Mouse (Mus musculus): ENCODE results near the gene Ets2. TPM values are rescaled to one million over a fixed set of nuclear protein-coding genes. Genes with fewer than 3 reads are reported as not detected.
"Not testable (repeated sequence)": the region's sequence is repeated elsewhere in the genome, so short reads cannot be mapped to it uniquely, and the experiment has no call there.

The Ets2 gene
- total and polyA plus RNA-seq, 3 experiments = 47.2 to 70.6 (median 50.3) TPM

GRCm38 (mm10) chr16:95705771-95706170 is 3.9 kb downstream of the Ets2 start:
- TF ChIP-seq EP300 (IDR thresholded peaks at IDR 0.05; ENCODE audit: insufficient read depth, low read depth, low read length) = no peak
- TF ChIP-seq CTCF (IDR thresholded peaks at IDR 0.05) = no peak
- no peak for TF ChIP-seq POLR2A (IDR thresholded peaks at IDR 0.05; ENCODE audit: insufficient read depth, low read depth, low read length)
- H3K79me2 ChIP-seq (replicated peaks; ENCODE audit: control insufficient read depth, insufficient read depth, low read length) = peaks cover 12% of the 10 kb centered on the region
- no peak for DNase-seq
- H3K4me3 ChIP-seq = peak overlapping the region; percentile 92
- intact Hi-C loops (cut with DNase I) = no loop called here
- no peaks in the 10 kb centered on the region for H3K27me3 ChIP-seq (ENCODE audit: control insufficient read depth, insufficient read depth, low read length)
- 46% methylated on average over 6 of the region's 6 CpGs for WGBS
- peak overlapping the region; percentile 63 for H3K9ac ChIP-seq (ENCODE audit: low read depth, low read length)
- peaks cover 34% of the 10 kb centered on the region for H3K36me3 ChIP-seq (ENCODE audit: control insufficient read depth, insufficient read depth, low read length)
- H3K27ac ChIP-seq = peak overlapping the region; percentile 100
- peaks cover 21% of the 10 kb centered on the region for H3K4me1 ChIP-seq (ENCODE audit: control insufficient read depth, insufficient read depth, low read length)

- Histone ChIP-seq H3K27ac (peak overlapping the region; percentile 75), H3K36me3 (ENCODE audit: control insufficient read depth, insufficient read depth, low read length) (peaks cover 34% of the 10 kb centered on the region), H3K27me3 (ENCODE audit: control insufficient read depth, insufficient read depth, low read length) (no peaks in the 10 kb centered on the region), H3K4me3 (peak overlapping the region; percentile 41), H3K9ac (ENCODE audit: low read depth, low read length) (peak overlapping the region; percentile 52), H3K79me2 (replicated peaks; ENCODE audit: control insufficient read depth, insufficient read depth, low read length) (peaks cover 7% of the 10 kb centered on the region), H3K4me1 (ENCODE audit: control insufficient read depth, insufficient read depth, low read length) (peaks cover 18% of the 10 kb centered on the region)
- TF ChIP-seq POLR2A (IDR thresholded peaks at IDR 0.05; ENCODE audit: insufficient read depth, low read depth, low read length) (0 out of 2 replicates have a peak, but pooled peaks have one; percentile 22), EP300 (IDR thresholded peaks at IDR 0.05; ENCODE audit: insufficient read depth, low read depth, low read length) (no peak), CTCF (IDR thresholded peaks at IDR 0.05) (no peak)
- 14% methylated on average over 21 of the region's 21 CpGs for WGBS
- intact Hi-C loops (cut with DNase I) = no loop called here
- peak; percentile 39 to 52 for DNase-seq
These were observed 6.5 kb downstream of the Ets2 start for GRCm38 (mm10) chr16:95708211-95709004.

GRCm38 (mm10) chr16:95709175-95709574 is 7.3 kb downstream of the Ets2 start:
- peak overlapping the region; percentile 47 for H3K27ac ChIP-seq
- H3K36me3 ChIP-seq (ENCODE audit: control insufficient read depth, insufficient read depth, low read length) = peaks cover 39% of the 10 kb centered on the region
- TF ChIP-seq EP300 (IDR thresholded peaks at IDR 0.05; ENCODE audit: insufficient read depth, low read depth, low read length) (no peak), POLR2A (IDR thresholded peaks at IDR 0.05; ENCODE audit: insufficient read depth, low read depth, low read length) (no peak), CTCF (IDR thresholded peaks at IDR 0.05) (no peak)
- WGBS = 29% methylated on average over 4 of the region's 4 CpGs
- H3K4me1 ChIP-seq (ENCODE audit: control insufficient read depth, insufficient read depth, low read length) = peaks cover 17% of the 10 kb centered on the region
- peaks cover 7% of the 10 kb centered on the region for H3K79me2 ChIP-seq (replicated peaks; ENCODE audit: control insufficient read depth, insufficient read depth, low read length)
- no peaks in the 10 kb centered on the region for H3K27me3 ChIP-seq (ENCODE audit: control insufficient read depth, insufficient read depth, low read length)
- peak overlapping the region; percentile 41 for H3K4me3 ChIP-seq
- intact Hi-C loops (cut with DNase I) = no loop called here
- DNase-seq = no peak
- no peak overlapping the region for H3K9ac ChIP-seq (ENCODE audit: low read depth, low read length)

DNA sequence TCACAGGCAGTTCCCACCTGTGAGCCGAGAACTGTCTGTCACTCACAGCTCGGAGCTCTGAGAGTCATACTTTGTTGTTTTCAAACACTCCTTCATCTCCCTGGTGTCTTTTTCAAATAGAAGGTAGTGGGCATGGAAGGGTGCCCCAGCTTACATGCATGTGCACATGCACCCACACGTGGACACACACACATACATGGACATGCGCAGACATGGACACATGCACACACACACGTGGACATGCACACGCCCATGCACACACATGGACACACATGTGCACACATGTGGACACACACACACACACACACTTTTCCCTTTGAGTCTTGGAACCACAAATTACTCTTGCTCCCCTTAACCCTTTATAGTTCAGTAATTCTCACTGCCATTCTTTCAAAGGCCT is 8.3 kb downstream of the Ets2 start:
- no peak overlapping the region for H3K4me3 ChIP-seq
- no peaks in the 10 kb centered on the region for H3K27me3 ChIP-seq (ENCODE audit: control insufficient read depth, insufficient read depth, low read length)
- H3K27ac ChIP-seq = peak overlapping the region; percentile 47; the same call in 1 of the 2 replicates
- intact Hi-C loops (cut with DNase I) = no loop called here
- no peak overlapping the region for H3K9ac ChIP-seq (ENCODE audit: low read depth, low read length)
- peaks cover 11% of the 10 kb centered on the region for H3K4me1 ChIP-seq (ENCODE audit: control insufficient read depth, insufficient read depth, low read length)
- no peak for TF ChIP-seq EP300 (IDR thresholded peaks at IDR 0.05; ENCODE audit: insufficient read depth, low read depth, low read length)
- TF ChIP-seq CTCF (IDR thresholded peaks at IDR 0.05) = no peak
- TF ChIP-seq POLR2A (IDR thresholded peaks at IDR 0.05; ENCODE audit: insufficient read depth, low read depth, low read length) = no peak
- WGBS = 75% methylated on average over 6 of the region's 6 CpGs
- H3K79me2 ChIP-seq (replicated peaks; ENCODE audit: control insufficient read depth, insufficient read depth, low read length) = peaks cover 7% of the 10 kb centered on the region
- DNase-seq = no peak
- peaks cover 39% of the 10 kb centered on the region for H3K36me3 ChIP-seq (ENCODE audit: control insufficient read depth, insufficient read depth, low read length)

- H3K27me3 ChIP-seq (ENCODE audit: control insufficient read depth, insufficient read depth, low read length) = no peaks in the 10 kb centered on the region
- no peak for DNase-seq
- TF ChIP-seq CTCF (IDR thresholded peaks at IDR 0.05) (no peak), EP300 (IDR thresholded peaks at IDR 0.05; ENCODE audit: insufficient read depth, low read depth, low read length) (no peak), POLR2A (IDR thresholded peaks at IDR 0.05; ENCODE audit: insufficient read depth, low read depth, low read length) (no peak)
- WGBS = 67% methylated on average over 10 of the region's 10 CpGs
- H3K79me2 ChIP-seq (replicated peaks; ENCODE audit: control insufficient read depth, insufficient read depth, low read length) = peaks cover 2% of the 10 kb centered on the region
- no peak overlapping the region for H3K9ac ChIP-seq (ENCODE audit: low read depth, low read length)
- peaks cover 43% of the 10 kb centered on the region for H3K36me3 ChIP-seq (ENCODE audit: control insufficient read depth, insufficient read depth, low read length)
- peaks cover 8% of the 10 kb centered on the region for H3K4me1 ChIP-seq (ENCODE audit: control insufficient read depth, insufficient read depth, low read length)
- intact Hi-C loops (cut with DNase I) = no loop called here
- no peak overlapping the region for H3K4me3 ChIP-seq
- H3K27ac ChIP-seq = no peak overlapping the region
These were observed 10.2 kb downstream of the Ets2 start for GRCm38 (mm10) chr16:95712121-95712520.

GRCm38 (mm10) chr16:95713077-95713476 is 11.2 kb downstream of the Ets2 start:
- H3K27me3 ChIP-seq (ENCODE audit: control insufficient read depth, insufficient read depth, low read length); H3K27ac ChIP-seq; H3K4me3 ChIP-seq; H3K9ac ChIP-seq (ENCODE audit: low read depth, low read length); H3K4me1 ChIP-seq (ENCODE audit: control insufficient read depth, insufficient read depth, low read length); DNase-seq; H3K79me2 ChIP-seq (replicated peaks; ENCODE audit: control insufficient read depth, insufficient read depth, low read length); intact Hi-C loops (cut with DNase I): not testable (repeated sequence)
- peak; percentile 22; the same call in 1 of the 2 replicates for TF ChIP-seq CTCF (IDR thresholded peaks at IDR 0.05)
- 69% methylated on average over 2 of the region's 2 CpGs for WGBS
- H3K36me3 ChIP-seq (ENCODE audit: control insufficient read depth, insufficient read depth, low read length) = peaks cover 39% of the 10 kb centered on the region
